Mouse (Mus musculus) MEL (cell line): ENCODE measurements around the gene Trafd1.
A peak's percentile ranks its signal among the peaks of the same experiment; 100 is the strongest.

Experiments
- CTCF ChIP-seq, 3 experiments: IDR thresholded peaks in 2 of 3; conservative IDR thresholded peaks in 1 of 3; 2 replicates each; pipeline ENCODE4 v1.5.1; 2011 to 2012; ENCODE audit warnings: low read length in 3 of 3, low read depth in 2 of 3, mild to moderate bottlenecking in 2 of 3, improper control_type of control experiment in 1 of 3, inconsistent platforms in 1 of 3, mixed read lengths in 1 of 3, moderate library complexity in 1 of 3; ENCODE audit not compliant: control insufficient read depth in 1 of 3, insufficient read depth in 1 of 3, poor library complexity in 1 of 3, severe bottlenecking in 1 of 3
- ETS1 ChIP-seq: IDR thresholded peaks from 2 replicates; pipeline ENCODE4 v1.6.1; 2012; ENCODE audit warnings: low read depth, mild to moderate bottlenecking, inconsistent platforms, low read length, improper control_type of control experiment, moderate library complexity
- GATA1 ChIP-seq: IDR thresholded peaks from 2 replicates; pipeline ENCODE4 v1.6.1; 2011; ENCODE audit warnings: low read depth, low read length, improper control_type of control experiment
- MAFK ChIP-seq: IDR thresholded peaks from 2 replicates; pipeline ENCODE4 v1.6.1; 2011; ENCODE audit warnings: low read depth, mild to moderate bottlenecking, low read length, improper control_type of control experiment, borderline replicate concordance
- MAZ ChIP-seq: IDR thresholded peaks from 2 replicates; pipeline ENCODE4 v1.6.1; 2012; ENCODE audit warnings: low read depth, mild to moderate bottlenecking, inconsistent platforms, low read length, improper control_type of control experiment
- POLR2A ChIP-seq, 2 experiments: IDR thresholded peaks; 2 replicates each; pipeline ENCODE4 v1.6.1; 2011 to 2012; ENCODE audit warnings: low read length in 2 of 2, mild to moderate bottlenecking in 2 of 2, control low read depth in 1 of 2, improper control_type of control experiment in 1 of 2, low read depth in 1 of 2, moderate library complexity in 1 of 2; ENCODE audit not compliant: control insufficient read depth in 1 of 2, insufficient read depth in 1 of 2, poor library complexity in 1 of 2
- POLR2AphosphoS2 ChIP-seq: IDR thresholded peaks from 2 replicates; pipeline ENCODE4 v1.6.1; 2011; ENCODE audit warnings: low read length, improper control_type of control experiment
- RAD21 ChIP-seq: IDR thresholded peaks from 2 replicates; pipeline ENCODE4 v1.6.1; 2011; ENCODE audit warnings: mild to moderate bottlenecking, low read depth, low read length, improper control_type of control experiment

DNA sequence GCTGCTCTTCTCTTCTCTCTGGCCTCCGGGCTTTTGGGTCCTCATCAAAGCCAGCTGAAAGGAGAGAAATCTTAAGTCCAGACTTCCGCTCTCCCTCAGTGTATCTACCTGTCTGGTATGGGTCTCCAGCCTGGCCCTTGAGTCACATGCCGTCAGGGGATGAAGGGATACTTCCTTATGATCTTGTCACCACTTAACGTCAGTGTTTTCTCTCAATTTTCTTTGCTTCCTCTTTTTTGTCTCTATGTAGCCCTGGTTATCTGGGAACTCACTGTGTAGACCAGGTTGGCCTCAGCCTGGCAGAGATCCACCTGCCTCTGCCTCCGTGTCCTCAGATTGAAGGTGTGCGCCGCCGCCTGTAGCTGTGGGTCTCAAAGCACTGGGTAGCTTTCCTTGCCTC lies 41.4 kb downstream of the Trafd1 start:
- no peak for TF ChIP-seq MAFK
- no peak for TF ChIP-seq CTCF (IDR thresholded peaks at IDR 0.05 in 2 of 3, conservative IDR thresholded peaks at IDR 0.05 in 1 of 3; ENCODE audit: control insufficient read depth in 1 of 3, insufficient read depth in 1 of 3, low read depth in 2 of 3, low read length in 3 of 3, poor library complexity in 1 of 3, severe bottlenecking in 1 of 3)
- no peak for TF ChIP-seq MAZ
- TF ChIP-seq RAD21, result no peak
- TF ChIP-seq GATA1, result peak; percentile 12; the same call in 1 of the 2 replicates
- no peak for TF ChIP-seq POLR2A (IDR thresholded peaks at IDR 0.05; ENCODE audit: control insufficient read depth in 1 of 2, insufficient read depth in 1 of 2, low read depth in 1 of 2, low read length in 2 of 2, poor library complexity in 1 of 2)
- no peak for TF ChIP-seq POLR2AphosphoS2
- TF ChIP-seq ETS1, result no peak
